In the genomic region with DNA sequence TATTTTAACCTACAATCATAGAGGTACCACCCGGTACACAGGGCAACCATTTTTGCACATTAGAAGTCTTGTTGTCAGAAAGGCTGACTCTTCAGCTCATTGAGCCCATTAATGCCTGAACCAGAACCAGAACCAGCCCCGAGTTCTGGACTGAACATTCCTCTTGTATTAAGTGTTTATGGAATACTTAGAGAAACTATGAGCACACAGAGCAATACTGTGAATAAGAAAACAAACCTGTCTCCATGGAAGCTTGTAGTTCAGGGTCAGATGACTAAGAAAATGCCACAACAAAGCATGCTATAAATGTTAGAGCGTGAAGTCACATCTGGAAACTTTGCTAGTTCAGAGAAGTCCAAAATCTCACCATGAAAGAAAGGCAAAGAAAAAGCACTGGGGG, we compare ENCODE assay signal across 11 mouse cellular contexts.
"Had no signal": no experiment of that assay in that cellular context is flagged by ENCODE, and none has a peak within 500 bp of the region (broad histone marks: within the 10 kb centered on the region; RNA-seq: fewer than 3 reads in every experiment).

No protein-coding gene starts in this region.

- DNase-seq: kidney, adult 18-20 months; kidney, adult 9 months; kidney, postnatal 14 days; layer of hippocampus, adult 9-11 months; liver; lung, postnatal 4 days; midbrain, embryonic 14.5 days; right cerebral cortex, adult 18-20 months; right cerebral cortex, postnatal 14 days; right cerebral cortex, postnatal 4 days; thymus, postnatal 36 days had no signal
